Mouse (Mus musculus) thymus, postnatal 10 days (tissue): ENCODE measurements around the gene Zfp493.
A peak's percentile ranks its signal among the peaks of the same experiment; 100 is the strongest.
"Not testable (repeated sequence)": the region's sequence is repeated elsewhere in the genome, so short reads cannot be mapped to it uniquely, and the experiment has no call there.

Experiments used
- DNase-seq, 2 experiments: peaks; one replicate each; pipeline ENCODE4 v3.0.0; 2021; ENCODE audit warnings: low spot score in 2 of 2

Zfp493 gene

DNA sequence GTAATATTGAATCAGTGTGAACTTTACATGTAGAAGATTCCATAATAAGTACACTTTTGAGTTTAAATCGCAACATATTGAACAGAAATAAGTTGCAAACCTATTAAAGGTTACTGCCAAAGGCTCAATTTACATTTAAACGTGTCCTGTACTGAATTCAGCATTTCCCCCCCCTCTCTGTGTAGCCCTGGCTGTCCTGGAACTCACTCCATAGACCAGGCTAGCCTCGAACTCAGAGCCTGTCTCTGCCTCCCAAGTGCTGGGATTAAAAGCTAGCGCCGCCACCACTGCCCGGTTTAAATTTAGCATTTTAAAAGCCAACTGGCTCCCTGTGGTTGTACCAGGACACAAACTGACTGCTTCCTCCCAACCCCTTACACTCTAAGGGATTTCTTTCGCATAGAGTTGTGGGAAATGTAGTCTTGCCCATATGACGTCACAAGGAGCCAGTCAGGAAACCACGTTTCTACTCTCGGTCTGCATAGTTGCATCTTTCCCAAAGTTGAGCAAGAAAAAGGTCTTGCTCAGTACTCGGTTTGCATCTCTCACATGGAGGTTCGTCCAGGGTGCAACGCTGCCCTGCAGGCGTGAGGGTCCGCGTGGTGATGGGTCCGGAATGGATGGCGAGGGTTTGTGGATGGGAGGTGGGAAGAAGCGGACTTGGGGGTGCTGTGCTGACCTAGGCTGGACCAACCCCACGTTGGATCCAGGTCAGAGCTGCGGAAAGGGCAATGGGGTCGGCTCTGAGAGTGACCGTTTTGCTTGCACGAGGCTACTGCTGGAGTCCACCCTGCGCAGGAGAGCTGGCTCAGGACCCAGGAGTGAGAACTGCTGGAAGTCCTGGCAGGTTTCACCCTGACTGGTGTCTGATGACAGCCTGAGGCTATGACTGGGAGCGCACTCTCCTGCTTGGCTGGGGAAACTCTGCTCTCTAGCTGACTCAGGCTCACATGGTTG lies at the start of gene Zfp493:
TSS of gene Zfp493 (plus strand) at position 429 of the 957 bp plus-strand sequence.
- DNase-seq = peak; percentile 52 to 64

- DNase-seq = not testable (repeated sequence)
These were observed 45.1 kb upstream of the Zfp493 start for GRCm38 (mm10) chr13:67734391-67734790.

DNA sequence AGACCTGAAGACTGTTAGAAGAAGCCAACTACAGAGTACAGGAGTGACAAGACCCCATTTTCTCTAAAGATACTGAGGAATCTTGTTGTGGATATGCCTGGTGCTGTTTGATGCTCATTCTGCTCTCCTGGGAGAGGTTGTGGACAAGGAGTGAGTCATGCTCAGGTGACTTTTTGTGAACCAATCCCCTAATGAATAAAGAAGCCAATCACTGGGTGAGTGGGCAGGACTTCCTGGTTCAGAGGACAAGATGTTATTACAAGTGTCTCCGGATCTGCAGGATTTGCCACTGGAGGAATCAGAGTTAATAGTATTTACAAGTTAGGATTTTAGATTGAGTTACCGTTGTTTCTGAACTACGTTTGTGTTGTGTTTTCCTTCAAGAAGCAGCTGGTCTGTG lies 36.6 kb upstream of the Zfp493 start:
- no peak for DNase-seq

GRCm38 (mm10) chr13:67743896-67744295 lies 35.6 kb upstream of the Zfp493 start:
- no peak for DNase-seq

GRCm38 (mm10) chr13:67754333-67755306 lies 24.9 kb upstream of the Zfp493 start, which contains the start of gene Zfp85:
Gene Zfp85, minus strand, starts transcription at chr13:67755228.
- peak; percentile 36 to 46 for DNase-seq

DNA sequence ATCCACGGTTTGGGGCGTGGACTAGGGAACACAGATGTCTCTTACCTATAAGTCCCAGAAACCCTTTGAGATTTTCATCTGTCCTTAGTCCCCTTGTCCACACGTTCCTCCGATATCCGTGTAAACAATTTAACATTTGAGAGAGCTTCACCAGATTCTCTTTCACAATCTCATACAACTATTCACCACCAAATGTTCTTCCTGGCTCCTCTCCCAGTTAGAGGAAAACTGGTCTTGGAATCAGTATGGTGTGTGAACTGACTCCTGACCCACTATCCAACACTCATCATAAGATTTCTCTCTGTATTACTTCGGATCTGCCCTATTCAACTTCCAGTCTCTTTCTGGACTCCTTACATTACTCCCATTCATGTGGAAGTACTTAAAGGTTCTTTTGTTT lies 23.7 kb upstream of the Zfp493 start:
- DNase-seq = no peak

GRCm38 (mm10) chr13:67759966-67760365 lies 19.5 kb upstream of the Zfp493 start:
- no peak for DNase-seq

DNA sequence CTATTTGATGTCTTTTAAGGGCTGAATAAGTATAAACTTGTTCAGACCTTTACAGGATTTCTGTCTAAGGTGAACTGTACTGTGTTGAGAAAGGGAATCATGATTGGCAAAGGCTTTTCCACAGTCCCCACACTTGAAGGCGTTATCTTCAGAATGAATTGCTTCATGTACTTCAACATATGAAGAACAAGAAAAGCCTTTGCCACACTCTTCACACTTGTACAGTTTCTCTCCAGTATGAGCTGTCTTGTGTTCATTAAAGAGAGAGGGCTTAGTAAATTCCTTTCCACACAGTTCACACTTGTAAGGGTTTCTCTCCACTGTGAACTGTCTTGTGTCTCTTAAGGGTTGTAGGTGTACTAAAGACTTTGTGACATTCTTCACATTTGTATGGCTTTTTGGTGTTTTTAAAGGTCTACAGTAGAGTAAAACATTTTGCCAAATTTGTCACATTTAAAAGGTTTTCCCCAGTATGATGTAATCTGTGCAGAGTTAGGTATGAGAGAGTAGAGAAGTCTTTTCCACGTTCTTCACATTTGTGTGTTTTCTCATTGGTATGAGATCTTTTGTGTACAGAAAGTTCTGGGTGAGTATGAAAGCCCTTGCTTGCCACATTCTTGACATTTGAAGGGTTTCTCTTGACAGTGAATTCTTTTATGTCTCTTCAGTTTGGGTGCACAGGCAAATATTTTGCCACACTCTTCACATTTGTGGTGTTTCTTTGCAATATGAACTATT lies 16.3 kb upstream of the Zfp493 start:
- DNase-seq = no peak

- DNase-seq = no peak
These were observed 12.5 kb downstream of the Zfp493 start for GRCm38 (mm10) chr13:67791921-67792455.

- no peak for DNase-seq
These were observed 19.1 kb downstream of the Zfp493 start for GRCm38 (mm10) chr13:67798618-67799017.

- DNase-seq = not testable (repeated sequence)
These were observed 19.7 kb downstream of the Zfp493 start for GRCm38 (mm10) chr13:67799151-67799550.

GRCm38 (mm10) chr13:67811651-67812210 lies 32.2 kb downstream of the Zfp493 start:
- DNase-seq = no peak

DNA sequence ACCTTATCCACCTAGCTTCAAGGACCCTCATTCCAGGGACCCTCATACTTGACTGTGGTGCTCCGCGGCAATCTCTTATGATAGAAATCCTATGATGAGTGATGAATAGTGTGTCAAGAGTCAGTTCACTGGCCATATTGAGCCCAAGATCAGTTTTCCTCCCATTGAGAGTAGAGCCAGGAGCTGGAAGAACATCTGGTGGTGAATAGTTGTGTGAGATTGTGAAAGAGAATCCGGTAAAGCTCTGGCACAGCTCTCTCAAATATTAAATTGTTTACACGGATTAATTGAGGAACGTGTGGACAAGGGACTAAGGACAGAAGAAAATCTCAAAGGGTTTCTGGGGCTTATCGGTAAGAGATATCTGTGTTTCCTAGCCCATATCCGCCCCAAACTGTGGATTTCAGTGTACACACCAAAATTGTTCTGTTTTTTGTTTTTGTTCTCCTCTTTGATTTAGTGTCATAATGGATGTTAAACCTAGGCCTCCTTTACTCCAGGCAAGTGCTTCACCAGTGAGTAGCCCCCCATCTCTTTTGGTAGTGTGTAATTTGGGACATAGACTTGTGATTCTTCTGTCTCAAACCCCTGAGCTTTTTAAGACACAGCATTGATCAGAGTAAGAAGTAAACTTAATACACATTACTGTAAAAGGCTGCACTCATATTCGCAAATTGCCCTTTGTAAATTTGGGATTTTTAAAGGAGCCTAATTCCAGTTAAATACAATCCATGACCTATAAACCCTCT lies 33.6 kb downstream of the Zfp493 start:
- DNase-seq = no peak

GRCm38 (mm10) chr13:67813710-67814660 lies 34.5 kb downstream of the Zfp493 start, which contains the start of gene Zfp273:
Gene Zfp273, plus strand, starts transcription at chr13:67813740.
- peak; percentile 57 to 68 for DNase-seq

GRCm38 (mm10) chr13:67818636-67819035 lies 39.1 kb downstream of the Zfp493 start:
- no peak for DNase-seq

DNA sequence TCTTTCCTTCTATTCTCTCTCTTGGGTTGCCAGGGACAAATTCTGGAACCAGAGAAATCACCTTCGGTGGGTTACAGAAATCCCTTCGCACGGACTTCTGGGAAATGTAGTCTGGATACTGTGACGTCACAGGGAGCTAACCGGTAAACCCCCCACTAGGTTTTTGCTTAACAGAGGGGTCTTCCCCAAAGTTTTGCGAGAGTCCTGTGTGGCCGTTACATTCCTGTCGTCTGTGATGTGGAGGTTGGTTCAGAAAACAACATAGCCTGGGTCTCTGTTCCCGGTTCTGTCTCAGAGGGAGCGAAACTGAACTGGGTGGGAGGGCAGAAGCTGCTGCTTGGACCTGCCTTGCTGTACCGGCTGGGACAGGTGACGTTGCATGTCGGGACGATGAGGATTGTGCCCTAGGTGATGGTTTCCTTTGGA lies 51.4 kb downstream of the Zfp493 start, which contains the start of gene Gm10037:
TSS of gene Gm10037 (plus strand) at position 196 of the 426 bp plus-strand sequence.
- peak in 1 of 2 experiments; percentile 26 for DNase-seq

DNA sequence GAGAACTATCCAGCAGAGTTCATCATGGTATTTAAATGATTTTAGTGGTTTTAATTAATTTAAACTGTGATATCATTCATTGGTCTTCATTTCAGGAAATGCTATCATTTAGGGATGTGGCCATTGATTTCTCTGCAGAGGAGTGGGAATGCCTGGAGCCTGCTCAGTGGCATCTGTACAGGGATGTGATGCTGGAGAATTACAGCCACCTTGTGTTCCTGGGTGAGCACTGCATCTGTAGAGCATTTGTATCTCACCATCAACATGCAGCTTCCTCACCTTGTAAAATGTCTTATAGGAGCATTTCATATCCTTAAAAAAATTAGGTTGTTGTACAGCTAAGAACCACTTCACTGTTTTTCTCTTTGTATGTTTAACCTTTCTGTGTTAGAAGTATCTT lies 53.6 kb downstream of the Zfp493 start:
- not testable (repeated sequence) for DNase-seq
